ENCODE assay signal across 8 mouse cellular contexts in genomic region chr2:106955621-106956020, GRCm38 (mm10). TPM values are rescaled to one million over a fixed set of nuclear protein-coding genes. Genes with fewer than 3 reads are reported as not detected.
A peak's percentile ranks its signal among the peaks of the same experiment; 100 is the strongest.
DNase-seq lines count a peak whose midpoint lies in the region; ATAC-seq lines count a peak whose summit lies in the region.
"Had no signal": no experiment of that assay in that cellular context is flagged by ENCODE, and none has a peak within 500 bp of the region (broad histone marks: within the 10 kb centered on the region; RNA-seq: fewer than 3 reads in every experiment).

No protein-coding gene starts in this region.

- no peaks in the 10 kb centered on the region for H3K9me3 ChIP-seq in midbrain, embryonic 13.5 days
- H3K9me3 ChIP-seq: neural tube, embryonic 12.5 days had no signal

- intact Hi-C loops in left cerebral cortex, postnatal 25 days (cut with DNase I), result loop anchor here (1.0 to 5.0 kb wide), 3 partner anchors 258 to 599 kb away; no protein-coding TSS in a partner anchor

- peak; percentile 48 to 52 for DNase-seq in left cerebral cortex, postnatal 25 days (ENCODE audit: low spot score in 2 of 2)
- DNase-seq in left cerebral cortex, adult 11 months (ENCODE audit: low spot score), result no peak
- DNase-seq in NIH3T3 (ENCODE audit: low read depth), result peak; percentile 78
- DNase-seq in cerebellum, postnatal 14 days, result peak; percentile 48 to 62
- DNase-seq in kidney, adult 8-10 months, result peak; percentile 13 to 22
- DNase-seq in natural killer cell, adult 2 months (ENCODE audit: low spot score in 2 of 2), result no peak

- 16% methylated on average over 10 of the region's 10 CpGs for WGBS in midbrain, embryonic 13.5 days

- no peak overlapping the region for H3K27ac ChIP-seq in midbrain, embryonic 13.5 days
- H3K27ac ChIP-seq: neural tube, embryonic 12.5 days had no signal

- no peak overlapping the region for H3K4me2 ChIP-seq in midbrain, embryonic 13.5 days (replicated peaks)
- H3K4me2 ChIP-seq: neural tube, embryonic 12.5 days had no signal

- ATAC-seq in midbrain, embryonic 13.5 days, result peak; percentile 9; the same call in 1 of the 2 replicates

- H3K27me3 ChIP-seq in midbrain, embryonic 13.5 days, result no peaks in the 10 kb centered on the region; the same call in 1 of the 2 replicates
- H3K27me3 ChIP-seq: neural tube, embryonic 12.5 days had no signal

- no peak overlapping the region for H3K4me3 ChIP-seq in midbrain, embryonic 13.5 days (replicated peaks)
- H3K4me3 ChIP-seq: neural tube, embryonic 12.5 days had no signal

- peaks cover 7% of the 10 kb centered on the region for H3K4me1 ChIP-seq in midbrain, embryonic 13.5 days (replicated peaks)

- H3K9ac ChIP-seq in midbrain, embryonic 13.5 days (replicated peaks), result no peak overlapping the region
- H3K9ac ChIP-seq: neural tube, embryonic 12.5 days had no signal

- H3K36me3 ChIP-seq in midbrain, embryonic 13.5 days, result no peaks in the 10 kb centered on the region
- H3K36me3 ChIP-seq: neural tube, embryonic 12.5 days had no signal

RNA-seq across cellular contexts. Expression of gene Arl14ep, which starts 18.6 kb away (rescaled TPM):
- total RNA-seq in left cerebral cortex, postnatal 25 days (2021), result 10 to 100 TPM; 39.7 to 40.5 TPM
- polyA plus RNA-seq in midbrain, embryonic 13.5 days (2015; fragmentation: Nextera tagmentation; extraction: Ambion mirVana), result 42.6 and 43.9 TPM in 2 replicates

Comparison
In these comparisons a context has a peak if more than half of its experiments do, and no peak if none do; other contexts are left out.
1. DNase-seq: peak in left cerebral cortex, postnatal 25 days (2 of 2), NIH3T3 (single experiment), cerebellum, postnatal 14 days (2 of 2) and kidney, adult 8-10 months (2 of 2); none in left cerebral cortex, adult 11 months (single experiment) and natural killer cell, adult 2 months (0 of 2).